Mouse (Mus musculus) MEL (cell line): ENCODE data around the gene Paqr5. TPM values are rescaled to one million over a fixed set of nuclear protein-coding genes. Genes with fewer than 3 reads are reported as not detected.
A peak's percentile ranks its signal among the peaks of the same experiment; 100 is the strongest.

Experiments
- DNase-seq: peaks from one replicate; pipeline ENCODE4 v3.0.0; 2011; ENCODE audit warnings: low read depth, low spot score
- H3K27ac ChIP-seq: 2 replicates; pipeline ENCODE4 v1.5.1; 2012; ENCODE audit warnings: low read depth, mild to moderate bottlenecking, control low read depth, low read length, moderate library complexity; ENCODE audit not compliant: control insufficient read depth
- H3K27me3 ChIP-seq, 2 experiments: fragments of 150-350 bp in 1 of 2; sonication (generic) in 1 of 2; 2 replicates each; pipeline ENCODE4 v1.6.1; 2012; ENCODE audit warnings: low read length in 2 of 2, mild to moderate bottlenecking in 2 of 2, improper control_type of control experiment in 1 of 2, moderate library complexity in 1 of 2; ENCODE audit not compliant: insufficient read depth in 2 of 2, control insufficient read depth in 1 of 2
- H3K36me3 ChIP-seq, 2 experiments: 2 replicates each; pipeline ENCODE4 v1.6.1; 2012 to 2014; ENCODE audit warnings: low read length in 2 of 2, improper control_type of control experiment in 1 of 2, inconsistent platforms in 1 of 2, mild to moderate bottlenecking in 1 of 2; ENCODE audit not compliant: insufficient read depth in 2 of 2, control insufficient read depth in 1 of 2
- H3K4me1 ChIP-seq, 2 experiments: fragments of 150-350 bp in 1 of 2; sonication (generic) in 1 of 2; 2 replicates each; pipeline ENCODE4 v1.6.1; 2012; ENCODE audit warnings: low read length in 2 of 2, improper control_type of control experiment in 1 of 2, mild to moderate bottlenecking in 1 of 2; ENCODE audit not compliant: insufficient read depth in 2 of 2, control insufficient read depth in 1 of 2
- H3K4me3 ChIP-seq, 2 experiments: fragments of 150-350 bp in 1 of 2; sonication (generic) in 1 of 2; 2 replicates each; pipeline ENCODE4 v1.5.1; 2012; ENCODE audit warnings: low read depth in 2 of 2, low read length in 2 of 2, mild to moderate bottlenecking in 2 of 2, moderate library complexity in 2 of 2, control low read depth in 1 of 2, improper control_type of control experiment in 1 of 2; ENCODE audit not compliant: control insufficient read depth in 1 of 2, insufficient read depth in 1 of 2
- H3K79me2 ChIP-seq: 2 replicates; pipeline ENCODE4 v1.6.1; 2012; ENCODE audit warnings: mild to moderate bottlenecking, low read length, moderate library complexity; ENCODE audit not compliant: control insufficient read depth, poor library complexity, insufficient read depth
- H3K9ac ChIP-seq: 2 replicates; pipeline ENCODE4 v1.6.1; 2012; ENCODE audit warnings: low read depth, mild to moderate bottlenecking, control low read depth, low read length, moderate library complexity; ENCODE audit not compliant: control insufficient read depth, poor library complexity, severe bottlenecking
- H3K9me3 ChIP-seq: fragments of 150-350 bp; sonication (generic); replicated peaks from 2 replicates; pipeline ENCODE4 v1.6.1; 2012; ENCODE audit warnings: mild to moderate bottlenecking, low read length, improper control_type of control experiment, moderate library complexity; ENCODE audit not compliant: insufficient read depth
- BHLHE40 ChIP-seq: IDR thresholded peaks from 2 replicates; pipeline ENCODE4 v1.6.1; 2012; ENCODE audit warnings: low read depth, mild to moderate bottlenecking, inconsistent platforms, low read length, improper control_type of control experiment, borderline replicate concordance
- CHD1 ChIP-seq: IDR thresholded peaks from 2 replicates; pipeline ENCODE4 v1.6.1; 2012; ENCODE audit warnings: low read depth, mild to moderate bottlenecking, inconsistent platforms, low read length, improper control_type of control experiment
- CTCF ChIP-seq, 3 experiments: IDR thresholded peaks in 2 of 3; conservative IDR thresholded peaks in 1 of 3; 2 replicates each; pipeline ENCODE4 v1.5.1; 2011 to 2012; ENCODE audit warnings: low read length in 3 of 3, low read depth in 2 of 3, mild to moderate bottlenecking in 2 of 3, improper control_type of control experiment in 1 of 3, inconsistent platforms in 1 of 3, mixed read lengths in 1 of 3, moderate library complexity in 1 of 3; ENCODE audit not compliant: control insufficient read depth in 1 of 3, insufficient read depth in 1 of 3, poor library complexity in 1 of 3, severe bottlenecking in 1 of 3
- ELF1 ChIP-seq: IDR thresholded peaks from 2 replicates; pipeline ENCODE4 v1.6.1; 2014; ENCODE audit warnings: low read depth, mild to moderate bottlenecking, inconsistent platforms, low read length, improper control_type of control experiment, moderate library complexity
- ETS1 ChIP-seq: IDR thresholded peaks from 2 replicates; pipeline ENCODE4 v1.6.1; 2012; ENCODE audit warnings: low read depth, mild to moderate bottlenecking, inconsistent platforms, low read length, improper control_type of control experiment, moderate library complexity
- GATA1 ChIP-seq: IDR thresholded peaks from 2 replicates; pipeline ENCODE4 v1.6.1; 2011; ENCODE audit warnings: low read depth, low read length, improper control_type of control experiment
- HCFC1 ChIP-seq: IDR thresholded peaks from 2 replicates; pipeline ENCODE4 v1.6.1; 2012; ENCODE audit warnings: low read depth, mild to moderate bottlenecking, inconsistent platforms, low read length, improper control_type of control experiment, moderate library complexity
- JUND ChIP-seq: IDR thresholded peaks from 2 replicates; pipeline ENCODE4 v1.6.1; 2011; ENCODE audit warnings: low read depth, mild to moderate bottlenecking, improper control_type of control experiment, low read length
- MAFK ChIP-seq: IDR thresholded peaks from 2 replicates; pipeline ENCODE4 v1.6.1; 2011; ENCODE audit warnings: low read depth, mild to moderate bottlenecking, low read length, improper control_type of control experiment, borderline replicate concordance
- MAX ChIP-seq: IDR thresholded peaks from 2 replicates; pipeline ENCODE4 v1.6.1; 2011; ENCODE audit warnings: low read length, improper control_type of control experiment
- MAZ ChIP-seq: IDR thresholded peaks from 2 replicates; pipeline ENCODE4 v1.6.1; 2012; ENCODE audit warnings: low read depth, mild to moderate bottlenecking, inconsistent platforms, low read length, improper control_type of control experiment
- MXI1 ChIP-seq: IDR thresholded peaks from 2 replicates; pipeline ENCODE4 v1.6.1; 2011; ENCODE audit warnings: mild to moderate bottlenecking, low read depth, low read length, improper control_type of control experiment
- MYB ChIP-seq: IDR thresholded peaks from 2 replicates; pipeline ENCODE4 v1.6.1; 2011; ENCODE audit warnings: mild to moderate bottlenecking, low read depth, low read length, improper control_type of control experiment
- MYC ChIP-seq: IDR thresholded peaks from 2 replicates; pipeline ENCODE4 v1.6.1; 2011; ENCODE audit warnings: low read depth, mild to moderate bottlenecking, low read length, improper control_type of control experiment, moderate library complexity
- NELFE ChIP-seq: IDR thresholded peaks from 2 replicates; pipeline ENCODE4 v1.6.1; 2011; ENCODE audit warnings: low read depth, low read length, improper control_type of control experiment
- NRF1 ChIP-seq: IDR thresholded peaks from 2 replicates; pipeline ENCODE4 v1.6.1; 2014; ENCODE audit warnings: low read depth, mild to moderate bottlenecking, inconsistent platforms, low read length, improper control_type of control experiment, moderate library complexity; ENCODE audit not compliant: poor library complexity, insufficient read depth, severe bottlenecking
- POLR2AphosphoS2 ChIP-seq: IDR thresholded peaks from 2 replicates; pipeline ENCODE4 v1.6.1; 2011; ENCODE audit warnings: low read length, improper control_type of control experiment
- RAD21 ChIP-seq: IDR thresholded peaks from 2 replicates; pipeline ENCODE4 v1.6.1; 2011; ENCODE audit warnings: mild to moderate bottlenecking, low read depth, low read length, improper control_type of control experiment
- RCOR1 ChIP-seq: IDR thresholded peaks from 2 replicates; pipeline ENCODE4 v1.6.1; 2012; ENCODE audit warnings: low read depth, mild to moderate bottlenecking, inconsistent platforms, low read length, improper control_type of control experiment
- SIN3A ChIP-seq: IDR thresholded peaks from 2 replicates; pipeline ENCODE4 v1.6.1; 2012; ENCODE audit warnings: low read length, improper control_type of control experiment, inconsistent platforms
- SMC3 ChIP-seq: IDR thresholded peaks from 2 replicates; pipeline ENCODE4 v1.6.1; 2011; ENCODE audit warnings: low read depth, low read length, improper control_type of control experiment
- TAL1 ChIP-seq: IDR thresholded peaks from 2 replicates; pipeline ENCODE4 v1.6.1; 2012; ENCODE audit warnings: mild to moderate bottlenecking, inconsistent platforms, low read length, moderate library complexity, mixed read lengths
- TBP ChIP-seq: IDR thresholded peaks from 2 replicates; pipeline ENCODE4 v1.8.0; 2011; ENCODE audit warnings: low read depth, low read length, improper control_type of control experiment
- TCF12 ChIP-seq: IDR thresholded peaks from 2 replicates; pipeline ENCODE4 v1.6.1; 2014; ENCODE audit warnings: low read depth, mild to moderate bottlenecking, inconsistent platforms, low read length, improper control_type of control experiment, moderate library complexity
- UBTF ChIP-seq: IDR thresholded peaks from 2 replicates; pipeline ENCODE4 v1.6.1; 2012; ENCODE audit warnings: low read depth, mild to moderate bottlenecking, inconsistent platforms, low read length, improper control_type of control experiment, moderate library complexity, borderline replicate concordance; ENCODE audit not compliant: insufficient read depth
- ZC3H11A ChIP-seq: IDR thresholded peaks from 2 replicates; pipeline ENCODE4 v1.6.1; 2012; ENCODE audit warnings: low read depth, mild to moderate bottlenecking, inconsistent platforms, low read length, improper control_type of control experiment
- ZMIZ1 ChIP-seq: IDR thresholded peaks from 2 replicates; pipeline ENCODE4 v1.6.1; 2012; ENCODE audit warnings: low read depth, mild to moderate bottlenecking, inconsistent platforms, low read length, improper control_type of control experiment, moderate library complexity
- polyA plus RNA-seq, 2 experiments: library from polyadenylated mRNA; stranded (reverse) in 1 of 2; unstranded in 1 of 2; fragments of >175 nt in 1 of 2; fragments of >200 nt in 1 of 2; gene quantifications; 2 replicates each; pipeline versions ENCODE4 v1.2.1 to v1.2.4; 2012; ENCODE audit warnings: low replicate concordance in 2 of 2, low read depth in 1 of 2; ENCODE audit not compliant: insufficient read length in 2 of 2, insufficient read depth in 1 of 2, missing spikeins in 1 of 2
- total RNA-seq: library from RNA; depleted of rRNA; stranded (reverse); fragments of 300-350 nt; gene quantifications from 2 replicates; pipeline ENCODE4 v1.2.3, GENCODE M21; 2012

The Paqr5 gene
- total and polyA plus RNA-seq, 3 experiments = 0.04 TPM; not detected in 2

GRCm38 (mm10) chr9:61947402-61948346 is 79.0 kb downstream of the Paqr5 start:
- Histone ChIP-seq H3K36me3 (peaks cover 4 to 22% of the 10 kb centered on the region in 2 experiments), H3K4me3 (peak overlapping the region; percentile 42 to 67; a peak in 3 of 4 replicates), H3K9ac (peak overlapping the region; percentile 53; the same call in 1 of the 2 replicates), H3K79me2 (peaks cover 14% of the 10 kb centered on the region), H3K4me1 (peaks cover 0 to 9% of the 10 kb centered on the region in 2 experiments; a peak in 3 of 4 replicates), H3K27me3 (no peaks in the 10 kb centered on the region), H3K9me3 (no peaks in the 10 kb centered on the region), H3K27ac (no peak overlapping the region)
- TF ChIP-seq CTCF (IDR thresholded peaks at IDR 0.05 in 2 of 3, conservative IDR thresholded peaks at IDR 0.05 in 1 of 3; ENCODE audit: control insufficient read depth in 1 of 3, insufficient read depth in 1 of 3, low read depth in 2 of 3, low read length in 3 of 3, poor library complexity in 1 of 3, severe bottlenecking in 1 of 3) (peak; percentile 78 to 94 (median 92)), RAD21 (peak; percentile 79), ZMIZ1 (no peak), CHD1 (no peak), TBP (no peak), SMC3 (peak; percentile 72), UBTF (no peak), MYC (peak; percentile 44; the same call in 1 of the 2 replicates), TCF12 (no peak), BHLHE40 (no peak), JUND (0 out of 2 replicates have a peak, but pooled peaks have one; percentile 0), ELF1 (no peak), MAFK (no peak), MAX (peak; percentile 45; the same call in 1 of the 2 replicates), HCFC1 (no peak), ZC3H11A (peak; percentile 58; the same call in 1 of the 2 replicates), MXI1 (peak; percentile 61; the same call in 1 of the 2 replicates)
- peak; percentile 90 for DNase-seq

- peak within 1 kb of the TSS; percentile 56 for H3K27ac ChIP-seq
- peaks cover 14% of the 10 kb centered on the region for H3K79me2 ChIP-seq
- H3K36me3 ChIP-seq = peaks cover 5 to 29% of the 10 kb centered on the region in 2 experiments
- peak within 1 kb of the TSS; percentile 72 to 95 for H3K4me3 ChIP-seq
- peaks cover under 1 to 14% of the 10 kb centered on the region in 2 experiments for H3K4me1 ChIP-seq
- peak; percentile 96 for DNase-seq
- H3K27me3 ChIP-seq = no peaks in the 10 kb centered on the region
- no peaks in the 10 kb centered on the region for H3K9me3 ChIP-seq
- peak within 1 kb of the TSS; percentile 75 for H3K9ac ChIP-seq
- TF ChIP-seq JUND (peak; percentile 52; the same call in 1 of the 2 replicates), MXI1 (peak; percentile 61), MAZ (no peak), TAL1 (no peak), RCOR1 (no peak; the same call in 1 of the 2 replicates), GATA1 (no peak), MYB (no peak), POLR2AphosphoS2 (peak; percentile 58; the same call in 1 of the 2 replicates), MAX (peak; percentile 64), BHLHE40 (no peak), HCFC1 (peak; percentile 58), UBTF (no peak), ETS1 (peak; percentile 34), SIN3A (peak; percentile 71), NELFE (peak; percentile 88), TBP (peak; percentile 71; the same call in 1 of the 2 replicates), NRF1 (peak; percentile 52; the same call in 1 of the 2 replicates)
Observed at GRCm38 (mm10) chr9:61946623-61947401, 79.8 kb downstream of the Paqr5 start, which contains the start of gene Kif23. Gene Kif23, minus strand, starts transcription at chr9:61946774.
